Mouse (Mus musculus) heart, embryonic 16.5 days (tissue): ENCODE data around the gene Foxo3. TPM values are rescaled to one million over a fixed set of nuclear protein-coding genes. Genes with fewer than 3 reads are reported as not detected.

Experiments used
- ATAC-seq: fragments of 200-750 bp; cut with Nextera tagmentation; replicated peaks from 2 replicates; pipeline ENCODE4 v1.8.0; 2017; ENCODE audit warnings: moderate number of reproducible peaks; ENCODE audit not compliant: insufficient read depth, low FRiP score; ENCODE audit errors: extremely low read depth
- H3K27ac ChIP-seq: fragments of 300-500 bp; sonication (generic); 2 replicates; pipeline ENCODE4 v1.5.1; 2014; ENCODE audit warnings: mild to moderate bottlenecking, low read length, control low read depth, moderate library complexity
- H3K27me3 ChIP-seq: fragments of 300-500 bp; sonication (generic); 2 replicates; pipeline ENCODE4 v1.6.1; 2014; ENCODE audit warnings: low read length, mixed read lengths; ENCODE audit not compliant: control insufficient read depth, insufficient read depth
- H3K36me3 ChIP-seq: fragments of 300-500 bp; sonication (generic); 2 replicates; pipeline ENCODE4 v1.6.1; 2014; ENCODE audit not compliant: control insufficient read depth, insufficient read depth
- H3K4me1 ChIP-seq: fragments of 300-500 bp; sonication (generic); 2 replicates; pipeline ENCODE4 v1.6.1; 2014; ENCODE audit warnings: low read length, mixed read lengths; ENCODE audit not compliant: control insufficient read depth, insufficient read depth
- H3K4me2 ChIP-seq: fragments of 300-500 bp; sonication (generic); 2 replicates; pipeline ENCODE4 v1.6.1; 2014; ENCODE audit warnings: low read depth, mild to moderate bottlenecking, control low read depth, low read length
- H3K4me3 ChIP-seq: fragments of 300-500 bp; sonication (generic); 2 replicates; pipeline ENCODE4 v1.5.1; 2014; ENCODE audit warnings: mild to moderate bottlenecking, control low read depth, low read length
- H3K9ac ChIP-seq: fragments of 300-500 bp; sonication (generic); 2 replicates; pipeline ENCODE4 v1.6.1; 2014; ENCODE audit warnings: low read length, control low read depth
- H3K9me3 ChIP-seq: fragments of 300-500 bp; sonication (generic); replicated peaks from 2 replicates; pipeline ENCODE4 v1.6.1; 2016; ENCODE audit warnings: low read length; ENCODE audit not compliant: control insufficient read depth
- WGBS: fragments of 180-500 bp; shearing (Covaris S2); extraction: QIAGEN DNeasy Blood & Tissue Kit; methylation state at CpG from one replicate; pipeline ENCODE4 v1.1.7; 2014; 5-methylcytosine and 5-hydroxymethylcytosine counted together
- polyA plus RNA-seq: library from polyadenylated mRNA; unstranded; fragments of >200 nt; fragmentation: Nextera tagmentation; extraction: Ambion mirVana; gene quantifications from 2 replicates; pipeline ENCODE4 v1.2.1, GENCODE M21; 2015

The Foxo3 gene
- polyA plus RNA-seq, 1 experiment from 2014 or later = 5.5 TPM

DNA sequence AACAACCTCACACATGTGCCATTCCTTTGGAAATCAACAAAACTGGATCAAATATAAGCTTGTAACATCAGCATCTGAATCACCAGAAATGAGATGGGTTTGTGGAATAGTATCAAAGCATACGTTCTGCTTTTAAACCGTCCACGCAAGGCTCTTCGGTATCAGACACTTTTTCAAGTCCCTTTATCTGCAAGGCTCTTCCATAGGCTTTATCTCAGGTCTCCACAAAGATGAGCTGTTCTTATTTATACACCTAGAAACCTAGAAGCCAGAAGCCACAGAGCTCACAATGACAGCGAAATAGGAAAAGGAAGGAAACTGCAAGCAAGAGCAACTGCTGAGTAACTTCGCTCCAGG lies 3.2 kb downstream of the Foxo3 start:
- WGBS = 54% methylated on average over 6 of the region's 6 CpGs
- 0 out of 2 replicates have a peak overlapping the region, but pooled peaks have one; percentile 0 for H3K9ac ChIP-seq
- H3K4me1 ChIP-seq = peaks cover 32% of the 10 kb centered on the region
- no peaks in the 10 kb centered on the region for H3K9me3 ChIP-seq
- peak overlapping the region; percentile 19; the same call in 1 of the 2 replicates for H3K27ac ChIP-seq
- H3K36me3 ChIP-seq = no peaks in the 10 kb centered on the region
- peak overlapping the region; percentile 94 for H3K4me3 ChIP-seq
- ATAC-seq = no peak
- peak overlapping the region; percentile 99 for H3K4me2 ChIP-seq
- no peaks in the 10 kb centered on the region for H3K27me3 ChIP-seq

DNA sequence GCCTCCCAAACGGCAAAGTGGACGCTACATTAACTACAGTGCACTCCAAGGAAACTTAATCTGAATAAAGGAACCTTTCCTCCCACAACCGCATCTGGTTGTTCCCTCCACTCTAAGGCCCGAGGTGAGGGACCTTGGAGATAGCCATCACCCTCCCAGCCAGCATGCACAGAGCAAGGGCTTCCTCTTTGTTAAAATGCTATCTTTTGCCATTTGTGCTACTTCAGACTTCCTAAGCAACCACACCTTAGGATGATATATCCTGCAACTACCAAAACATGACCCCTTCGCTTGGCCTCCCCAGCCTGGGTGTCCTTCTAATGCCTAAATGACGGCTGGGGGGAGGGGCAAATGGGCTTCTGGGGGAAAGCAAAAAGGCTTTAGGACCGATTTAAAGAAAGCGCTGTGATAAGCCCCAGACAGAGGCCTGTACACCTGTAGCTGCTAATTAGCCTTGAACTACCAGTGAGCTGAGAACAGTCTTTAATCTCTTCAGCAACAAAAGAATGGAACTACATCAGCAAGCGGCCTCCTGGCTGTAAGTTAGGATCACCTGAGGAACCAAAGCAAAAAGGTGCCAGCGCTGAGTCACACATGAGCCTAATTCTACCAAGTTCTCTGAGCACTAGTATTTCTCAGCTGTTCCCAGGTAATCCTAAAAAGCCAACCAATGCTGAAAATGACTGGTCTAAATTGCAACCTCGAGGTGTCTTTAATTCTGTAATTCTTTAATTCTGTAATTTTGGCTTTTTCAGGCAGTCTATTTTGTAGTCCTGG lies 4.9 kb downstream of the Foxo3 start:
- H3K27me3 ChIP-seq = no peaks in the 10 kb centered on the region
- no peaks in the 10 kb centered on the region for H3K9me3 ChIP-seq
- WGBS = 57% methylated on average over 11 of the region's 11 CpGs
- H3K36me3 ChIP-seq = peaks cover 2% of the 10 kb centered on the region; the same call in 1 of the 2 replicates
- no peak overlapping the region for H3K4me3 ChIP-seq
- H3K27ac ChIP-seq = 0 out of 2 replicates have a peak overlapping the region, but pooled peaks have one; percentile 2
- peaks cover 35% of the 10 kb centered on the region for H3K4me1 ChIP-seq
- no peak overlapping the region; the same call in 1 of the 2 replicates for H3K9ac ChIP-seq
- ATAC-seq = no peak
- no peak overlapping the region for H3K4me2 ChIP-seq

GRCm38 (mm10) chr10:42270277-42271083 lies 6.1 kb downstream of the Foxo3 start:
- peak overlapping the region; percentile 38 for H3K4me2 ChIP-seq
- peaks cover 11% of the 10 kb centered on the region for H3K36me3 ChIP-seq
- H3K27me3 ChIP-seq = no peaks in the 10 kb centered on the region
- H3K9ac ChIP-seq = no peak overlapping the region
- no peak overlapping the region for H3K4me3 ChIP-seq
- 42% methylated on average over 10 of the region's 10 CpGs for WGBS
- no peaks in the 10 kb centered on the region for H3K9me3 ChIP-seq
- no peak for ATAC-seq
- H3K4me1 ChIP-seq = peaks cover 35% of the 10 kb centered on the region
- H3K27ac ChIP-seq = 0 out of 2 replicates have a peak overlapping the region, but pooled peaks have one; percentile 33

DNA sequence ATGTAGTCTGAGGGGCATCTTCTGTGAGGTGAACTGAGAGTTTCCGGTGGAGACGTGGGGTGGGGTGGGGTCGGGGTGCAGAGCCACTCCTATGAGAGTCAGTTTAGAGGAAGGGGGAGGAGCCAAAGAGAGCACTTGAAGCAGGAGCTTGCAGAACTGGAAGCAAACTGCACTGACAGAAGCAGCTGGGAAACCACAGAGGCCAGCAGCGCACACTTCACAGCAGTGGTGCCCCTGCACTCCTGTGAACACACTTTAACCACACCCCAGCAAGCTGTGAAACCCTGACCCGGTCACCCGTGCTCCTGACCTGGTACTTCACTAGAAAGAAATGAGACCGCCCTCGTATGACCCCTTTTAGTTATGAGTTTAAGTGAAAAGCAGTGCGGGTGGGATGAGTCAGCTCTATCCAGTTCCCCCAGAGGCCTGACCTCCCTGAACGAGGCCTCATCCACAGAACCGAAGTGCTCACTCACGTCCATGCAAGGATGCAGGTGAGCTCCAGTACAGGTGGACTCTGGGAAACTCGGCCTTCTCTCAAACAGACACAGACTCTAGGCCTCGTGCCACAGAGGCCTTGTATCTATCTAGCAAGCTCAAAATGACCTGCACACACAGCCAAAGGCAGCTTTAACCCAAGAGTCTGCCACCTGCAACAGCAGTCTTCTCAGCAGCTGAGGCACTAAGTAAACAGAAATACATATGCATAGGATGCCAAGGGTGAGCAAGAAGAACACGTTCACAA lies 7.1 kb downstream of the Foxo3 start:
- H3K4me3 ChIP-seq = no peak overlapping the region
- no peak overlapping the region for H3K9ac ChIP-seq
- H3K9me3 ChIP-seq = no peaks in the 10 kb centered on the region
- no peak overlapping the region for H3K4me2 ChIP-seq
- no peaks in the 10 kb centered on the region for H3K27me3 ChIP-seq
- peaks cover 12% of the 10 kb centered on the region for H3K36me3 ChIP-seq
- 62% methylated on average over 15 of the region's 15 CpGs for WGBS
- H3K4me1 ChIP-seq = peaks cover 33% of the 10 kb centered on the region
- 0 out of 2 replicates have a peak overlapping the region, but pooled peaks have one; percentile 11 for H3K27ac ChIP-seq
- ATAC-seq = peak; percentile 52

GRCm38 (mm10) chr10:42267811-42268545 lies 8.6 kb downstream of the Foxo3 start:
- no peak overlapping the region for H3K4me2 ChIP-seq
- no peak for ATAC-seq
- H3K9ac ChIP-seq = no peak overlapping the region
- H3K4me3 ChIP-seq = no peak overlapping the region
- WGBS = 73% methylated on average over 5 of the region's 5 CpGs
- no peaks in the 10 kb centered on the region for H3K27me3 ChIP-seq
- peaks cover 23% of the 10 kb centered on the region for H3K4me1 ChIP-seq
- H3K27ac ChIP-seq = no peak overlapping the region
- H3K9me3 ChIP-seq = no peaks in the 10 kb centered on the region
- H3K36me3 ChIP-seq = peaks cover 12% of the 10 kb centered on the region

- WGBS = 78% methylated on average over 11 of the region's 11 CpGs
Measured at GRCm38 (mm10) chr10:42265021-42265689, 11.4 kb downstream of the Foxo3 start.

GRCm38 (mm10) chr10:42264195-42264594 lies 12.4 kb downstream of the Foxo3 start:
- no peak overlapping the region for H3K4me3 ChIP-seq
- H3K9ac ChIP-seq = no peak overlapping the region
- no peaks in the 10 kb centered on the region for H3K27me3 ChIP-seq
- no peak overlapping the region for H3K27ac ChIP-seq
- H3K36me3 ChIP-seq = peaks cover 12% of the 10 kb centered on the region
- no peak overlapping the region for H3K4me2 ChIP-seq
- no peak for ATAC-seq
- no peaks in the 10 kb centered on the region for H3K9me3 ChIP-seq
- 83% methylated on average over 5 of the region's 5 CpGs for WGBS
- peaks cover 17% of the 10 kb centered on the region for H3K4me1 ChIP-seq

More at GRCm38 (mm10) chr10:42265021-42265689, 11.4 kb downstream of the Foxo3 start:
- H3K4me2 ChIP-seq = no peak overlapping the region
- no peak overlapping the region for H3K9ac ChIP-seq
- no peak for ATAC-seq
- no peak overlapping the region for H3K4me3 ChIP-seq
- no peaks in the 10 kb centered on the region for H3K9me3 ChIP-seq
- H3K36me3 ChIP-seq = peaks cover 12% of the 10 kb centered on the region
- H3K27ac ChIP-seq = no peak overlapping the region
- no peaks in the 10 kb centered on the region for H3K27me3 ChIP-seq
- H3K4me1 ChIP-seq = peaks cover 21% of the 10 kb centered on the region

DNA sequence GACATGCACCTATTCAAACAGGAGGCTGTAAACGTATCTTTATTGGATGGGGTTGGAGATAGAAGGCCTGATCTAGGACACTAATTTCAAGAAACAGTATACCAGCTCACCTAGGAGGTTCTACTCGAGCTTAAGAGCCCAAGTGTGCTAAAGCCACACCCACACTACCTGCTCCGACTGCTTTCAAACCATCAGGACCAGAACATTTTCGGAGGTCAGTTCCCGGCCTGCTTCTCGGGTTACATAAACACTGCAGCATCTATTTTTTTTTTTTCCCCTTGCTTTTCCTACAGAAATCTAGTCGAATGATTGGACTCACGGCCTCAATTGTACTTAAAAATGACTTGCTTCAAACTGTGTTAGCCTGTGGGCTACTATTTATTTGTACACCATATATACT lies 12.9 kb downstream of the Foxo3 start:
- Histone ChIP-seq H3K4me2 (no peak overlapping the region), H3K27ac (no peak overlapping the region), H3K36me3 (peaks cover 12% of the 10 kb centered on the region), H3K4me3 (no peak overlapping the region), H3K9me3 (no peaks in the 10 kb centered on the region), H3K27me3 (no peaks in the 10 kb centered on the region), H3K9ac (no peak overlapping the region), H3K4me1 (peaks cover 17% of the 10 kb centered on the region)
- WGBS = 86% methylated on average over 8 of the region's 8 CpGs
- ATAC-seq = no peak
